Mouse (Mus musculus): Measurements from ENCODE around the gene BC029722. TPM values are rescaled to one million over a fixed set of nuclear protein-coding genes. Genes with fewer than 3 reads are reported as not detected.

BC029722 gene
- polyA plus RNA-seq, 1 experiment, result 17.8 TPM

- H3K4me3 ChIP-seq (replicated peaks; ENCODE audit: control insufficient read depth, low read depth, low read length), result no peak overlapping the region
- WGBS, result 69% methylated on average over 10 of the region's 10 CpGs
- no peak overlapping the region for H3K27ac ChIP-seq (ENCODE audit: control insufficient read depth, insufficient read depth, low read depth, low read length, poor library complexity)
- TF ChIP-seq POLR2A (IDR thresholded peaks at IDR 0.05; ENCODE audit: borderline replicate concordance, control insufficient read depth, low read depth, low read length) (no peak), CTCF (IDR thresholded peaks at IDR 0.05; ENCODE audit: control insufficient read depth, insufficient read depth, low read length) (no peak)
- peaks cover 3% of the 10 kb centered on the region; the same call in 1 of the 2 replicates for H3K4me1 ChIP-seq (ENCODE audit: control insufficient read depth, insufficient read depth, low read length)
Measured at GRCm38 (mm10) chr2:155817301-155818245, 1.7 kb downstream of the BC029722 start.

GRCm38 (mm10) chr2:155816179-155816578 is 3.0 kb downstream of the BC029722 start:
- WGBS, result 88% methylated on average over 1 of the region's 1 CpGs
- Histone ChIP-seq H3K4me3 (replicated peaks; ENCODE audit: control insufficient read depth, low read depth, low read length) (no peak overlapping the region), H3K4me1 (ENCODE audit: control insufficient read depth, insufficient read depth, low read length) (peaks cover 3% of the 10 kb centered on the region; the same call in 1 of the 2 replicates), H3K27ac (ENCODE audit: control insufficient read depth, insufficient read depth, low read depth, low read length, poor library complexity) (no peak overlapping the region)
- no peak for TF ChIP-seq POLR2A (IDR thresholded peaks at IDR 0.05; ENCODE audit: borderline replicate concordance, control insufficient read depth, low read depth, low read length)
- no peak for TF ChIP-seq CTCF (IDR thresholded peaks at IDR 0.05; ENCODE audit: control insufficient read depth, insufficient read depth, low read length)

- no peak overlapping the region for H3K27ac ChIP-seq (ENCODE audit: control insufficient read depth, insufficient read depth, low read depth, low read length, poor library complexity)
- no peak overlapping the region for H3K4me3 ChIP-seq (replicated peaks; ENCODE audit: control insufficient read depth, low read depth, low read length)
- H3K4me1 ChIP-seq (ENCODE audit: control insufficient read depth, insufficient read depth, low read length), result peaks cover 3% of the 10 kb centered on the region; the same call in 1 of the 2 replicates
- TF ChIP-seq POLR2A (IDR thresholded peaks at IDR 0.05; ENCODE audit: borderline replicate concordance, control insufficient read depth, low read depth, low read length) (no peak), CTCF (IDR thresholded peaks at IDR 0.05; ENCODE audit: control insufficient read depth, insufficient read depth, low read length) (no peak)
- WGBS, result 20% methylated on average over 5 of the region's 5 CpGs
Measured at GRCm38 (mm10) chr2:155814829-155815228, 4.4 kb downstream of the BC029722 start.

- Histone ChIP-seq H3K4me1 (ENCODE audit: control insufficient read depth, insufficient read depth, low read length) (no peaks in the 10 kb centered on the region), H3K27ac (ENCODE audit: control insufficient read depth, insufficient read depth, low read depth, low read length, poor library complexity) (no peak overlapping the region), H3K4me3 (replicated peaks; ENCODE audit: control insufficient read depth, low read depth, low read length) (no peak overlapping the region)
- TF ChIP-seq POLR2A (IDR thresholded peaks at IDR 0.05; ENCODE audit: borderline replicate concordance, control insufficient read depth, low read depth, low read length), result no peak
- TF ChIP-seq CTCF (IDR thresholded peaks at IDR 0.05; ENCODE audit: control insufficient read depth, insufficient read depth, low read length), result no peak
- WGBS, result 76% methylated on average over 4 of the region's 4 CpGs
Measured at GRCm38 (mm10) chr2:155812637-155813036, 6.6 kb downstream of the BC029722 start.

- Histone ChIP-seq H3K4me3 (replicated peaks; ENCODE audit: control insufficient read depth, low read depth, low read length) (no peak overlapping the region), H3K27ac (ENCODE audit: control insufficient read depth, insufficient read depth, low read depth, low read length, poor library complexity) (no peak overlapping the region), H3K4me1 (ENCODE audit: control insufficient read depth, insufficient read depth, low read length) (no peaks in the 10 kb centered on the region)
- TF ChIP-seq CTCF (IDR thresholded peaks at IDR 0.05; ENCODE audit: control insufficient read depth, insufficient read depth, low read length) (peak; percentile 97), POLR2A (IDR thresholded peaks at IDR 0.05; ENCODE audit: borderline replicate concordance, control insufficient read depth, low read depth, low read length) (no peak)
- 47% methylated on average over 16 of the region's 16 CpGs for WGBS
Measured at GRCm38 (mm10) chr2:155811821-155812396, 7.3 kb downstream of the BC029722 start.

GRCm38 (mm10) chr2:155809620-155810019 is 9.6 kb downstream of the BC029722 start:
- 72% methylated on average over 4 of the region's 4 CpGs for WGBS
- H3K27ac ChIP-seq (ENCODE audit: control insufficient read depth, insufficient read depth, low read depth, low read length, poor library complexity), result no peak overlapping the region
- H3K4me1 ChIP-seq (ENCODE audit: control insufficient read depth, insufficient read depth, low read length), result no peaks in the 10 kb centered on the region
- TF ChIP-seq CTCF (IDR thresholded peaks at IDR 0.05; ENCODE audit: control insufficient read depth, insufficient read depth, low read length) (no peak), POLR2A (IDR thresholded peaks at IDR 0.05; ENCODE audit: borderline replicate concordance, control insufficient read depth, low read depth, low read length) (no peak)
- no peak overlapping the region for H3K4me3 ChIP-seq (replicated peaks; ENCODE audit: control insufficient read depth, low read depth, low read length)

- WGBS, result 66% methylated on average over 4 of the region's 4 CpGs
- no peak overlapping the region for H3K4me3 ChIP-seq (replicated peaks; ENCODE audit: control insufficient read depth, low read depth, low read length)
- TF ChIP-seq POLR2A (IDR thresholded peaks at IDR 0.05; ENCODE audit: borderline replicate concordance, control insufficient read depth, low read depth, low read length), result no peak
Measured at GRCm38 (mm10) chr2:155807408-155807807, 11.8 kb downstream of the BC029722 start.

GRCm38 (mm10) chr2:155806548-155806947 is 12.7 kb downstream of the BC029722 start:
- H3K27ac ChIP-seq (ENCODE audit: control insufficient read depth, insufficient read depth, low read depth, low read length, poor library complexity), result no peak overlapping the region
- no peak overlapping the region for H3K4me3 ChIP-seq (replicated peaks; ENCODE audit: control insufficient read depth, low read depth, low read length)
- no peaks in the 10 kb centered on the region for H3K4me1 ChIP-seq (ENCODE audit: control insufficient read depth, insufficient read depth, low read length)
- TF ChIP-seq CTCF (IDR thresholded peaks at IDR 0.05; ENCODE audit: control insufficient read depth, insufficient read depth, low read length), result no peak
- TF ChIP-seq POLR2A (IDR thresholded peaks at IDR 0.05; ENCODE audit: borderline replicate concordance, control insufficient read depth, low read depth, low read length), result no peak
- 75% methylated on average over 5 of the region's 5 CpGs for WGBS

More at GRCm38 (mm10) chr2:155807408-155807807, 11.8 kb downstream of the BC029722 start:
- Histone ChIP-seq H3K27ac (ENCODE audit: control insufficient read depth, insufficient read depth, low read depth, low read length, poor library complexity) (no peak overlapping the region), H3K4me1 (ENCODE audit: control insufficient read depth, insufficient read depth, low read length) (no peaks in the 10 kb centered on the region)
